ENCODE assay signal across 17 mouse cellular contexts in genomic region chr9:67786311-67786710, GRCm38 (mm10). TPM values are rescaled to one million over a fixed set of nuclear protein-coding genes. Genes with fewer than 3 reads are reported as not detected.
"Had no signal": no experiment of that assay in that cellular context is flagged by ENCODE, and none has a peak within 500 bp of the region (broad histone marks: within the 10 kb centered on the region; RNA-seq: fewer than 3 reads in every experiment).

No protein-coding gene starts in this region.

- H3K27me3 ChIP-seq: midbrain, embryonic 12.5 days; neural tube, embryonic 12.5 days; stomach, embryonic 15.5 days had no signal

- H3K4me1 ChIP-seq: midbrain, embryonic 10.5 days; midbrain, embryonic 12.5 days; neural tube, embryonic 12.5 days; stomach, embryonic 15.5 days had no signal

- H3K9ac ChIP-seq: lung, embryonic 14.5 days; midbrain, embryonic 12.5 days; neural tube, embryonic 12.5 days; stomach, embryonic 15.5 days had no signal

- H3K27ac ChIP-seq: midbrain, embryonic 10.5 days; midbrain, embryonic 12.5 days; neural tube, embryonic 12.5 days; stomach, embryonic 15.5 days; stomach, postnatal 0 days had no signal

- DNase-seq: lung, adult 18-20 months; lung, embryonic 14.5 days; lung, postnatal 10 days; lung, postnatal 4 days; midbrain, embryonic 14.5 days; right cerebral cortex, postnatal 14 days; thymus, postnatal 14 days; thymus, postnatal 36 days had no signal

- H3K36me3 ChIP-seq: midbrain, embryonic 10.5 days; midbrain, embryonic 12.5 days; neural tube, embryonic 12.5 days; stomach, embryonic 15.5 days had no signal

- H3K9me3 ChIP-seq: midbrain, embryonic 10.5 days; midbrain, embryonic 12.5 days; stomach, embryonic 15.5 days had no signal

- H3K4me2 ChIP-seq: lung, embryonic 14.5 days; midbrain, embryonic 12.5 days; neural tube, embryonic 12.5 days; stomach, embryonic 15.5 days had no signal

- H3K4me3 ChIP-seq: midbrain, embryonic 10.5 days; midbrain, embryonic 12.5 days; neural tube, embryonic 12.5 days; stomach, embryonic 15.5 days had no signal

RNA-seq across cellular contexts. Expression of gene C2cd4b, which starts 27.1 kb away (rescaled TPM):
- total RNA-seq: megakaryocyte, adult 5-6 weeks; megakaryocyte-erythroid progenitor cell, adult 5-6 weeks; monocyte, adult 5-6 weeks; neutrophil, adult 5-6 weeks had no signal
- polyA plus RNA-seq: midbrain, embryonic 10.5 days had no signal

RNA-seq across cellular contexts. Expression of gene C2cd4a, which starts 45.8 kb away (rescaled TPM):
- total RNA-seq: megakaryocyte, adult 5-6 weeks; megakaryocyte-erythroid progenitor cell, adult 5-6 weeks; monocyte, adult 5-6 weeks; neutrophil, adult 5-6 weeks had no signal
- polyA plus RNA-seq: midbrain, embryonic 10.5 days had no signal
